Mouse (Mus musculus): ENCODE results near the gene Trak1. TPM values are rescaled to one million over a fixed set of nuclear protein-coding genes. Genes with fewer than 3 reads are reported as not detected.

Gene Trak1
- total RNA-seq, 1 experiment from 2014 or later = 29.2 TPM

DNA sequence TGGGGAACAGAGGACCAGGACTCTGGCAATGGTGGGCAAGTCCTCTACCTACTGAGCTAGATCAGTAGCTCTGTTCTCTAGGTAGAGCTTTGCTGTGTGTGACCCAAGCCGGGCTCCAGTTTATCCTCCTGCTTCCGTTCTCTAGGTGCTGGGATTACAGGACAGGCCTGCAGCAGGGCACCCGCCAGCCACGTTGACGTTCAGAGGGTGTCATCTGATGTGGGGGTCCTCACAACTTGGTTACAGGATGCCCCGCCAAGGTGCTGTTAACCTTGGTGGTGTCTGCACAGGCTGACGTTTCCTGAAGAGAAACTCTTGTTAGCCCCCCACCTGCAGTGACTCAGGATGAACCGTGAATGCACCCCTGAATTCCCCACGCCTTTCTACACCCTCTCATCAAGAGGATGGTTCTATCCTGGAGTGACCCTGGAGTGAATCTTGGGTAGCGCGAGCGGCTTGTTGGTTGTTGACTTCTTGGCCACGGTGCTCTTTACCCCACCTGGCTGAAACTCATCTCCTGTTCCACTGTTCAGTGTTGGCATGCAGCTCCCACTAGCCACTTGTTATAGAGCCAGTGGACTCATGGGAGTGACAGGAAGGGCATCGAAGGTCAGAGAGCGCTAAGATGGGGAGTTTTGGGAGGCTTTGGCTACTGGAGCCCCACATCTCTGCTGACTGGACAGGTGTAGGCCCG, 60.4 kb downstream of the Trak1 start:
- ATAC-seq (replicated peaks; ENCODE audit: insufficient number of reproducible peaks, low FRiP score, low TSS enrichment, poor library complexity, severe bottlenecking) = no peak

DNA sequence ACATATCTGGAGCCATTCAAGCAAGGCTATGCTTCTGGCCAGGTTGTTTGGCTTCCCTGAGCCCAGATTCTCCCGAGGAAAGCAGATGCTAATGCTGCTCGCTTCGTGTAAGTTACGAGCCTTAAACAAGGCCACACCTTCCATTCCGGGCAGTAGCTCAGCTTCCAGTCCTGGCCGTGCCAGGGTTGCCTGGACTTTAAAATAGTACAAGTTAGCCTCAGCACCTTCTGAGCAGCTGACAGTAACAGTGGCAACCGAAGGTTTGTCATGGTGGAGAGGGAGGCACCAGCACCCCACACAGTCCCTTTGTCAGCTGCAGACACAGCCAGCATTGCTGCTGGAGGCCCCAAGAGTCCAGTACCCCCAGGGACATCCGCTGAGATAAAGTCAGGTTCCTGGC, 61.1 kb downstream of the Trak1 start:
- no peak for ATAC-seq (replicated peaks; ENCODE audit: insufficient number of reproducible peaks, low FRiP score, low TSS enrichment, poor library complexity, severe bottlenecking)

DNA sequence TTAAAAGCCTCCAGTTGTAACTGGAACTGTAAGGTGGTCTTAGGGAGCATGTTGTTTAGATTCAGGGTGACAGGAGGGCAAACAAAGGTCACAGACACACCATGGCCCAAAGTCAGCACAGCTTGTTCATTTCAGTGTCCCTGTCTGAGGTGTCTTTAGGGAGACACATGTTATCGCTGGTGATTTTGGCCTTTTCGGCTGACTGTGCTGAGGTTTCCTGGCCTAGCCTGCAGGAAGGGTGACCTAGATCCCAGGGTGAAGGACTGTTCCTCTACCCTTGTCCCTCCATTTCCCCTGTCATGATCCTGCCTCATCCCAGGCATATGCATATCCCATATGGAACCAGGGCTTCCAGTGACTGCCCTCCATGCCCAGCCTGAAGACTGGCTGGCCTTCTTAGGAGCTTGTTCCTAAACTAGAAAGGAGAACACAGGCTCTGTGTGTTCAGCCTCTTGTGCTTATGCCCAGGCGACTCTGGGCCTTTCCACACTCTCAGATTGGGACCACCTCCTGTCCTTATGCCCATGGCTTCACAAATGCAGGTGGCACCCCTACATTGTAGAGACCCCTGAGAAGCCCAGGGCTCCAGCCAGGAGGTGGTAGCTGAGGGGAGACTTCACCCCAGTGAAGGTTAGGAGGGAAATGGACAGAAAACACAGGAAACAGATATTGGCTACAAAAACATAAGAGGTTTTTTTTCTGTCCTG, 62.1 kb downstream of the Trak1 start:
- no peak for ATAC-seq (replicated peaks; ENCODE audit: insufficient number of reproducible peaks, low FRiP score, low TSS enrichment, poor library complexity, severe bottlenecking)

DNA sequence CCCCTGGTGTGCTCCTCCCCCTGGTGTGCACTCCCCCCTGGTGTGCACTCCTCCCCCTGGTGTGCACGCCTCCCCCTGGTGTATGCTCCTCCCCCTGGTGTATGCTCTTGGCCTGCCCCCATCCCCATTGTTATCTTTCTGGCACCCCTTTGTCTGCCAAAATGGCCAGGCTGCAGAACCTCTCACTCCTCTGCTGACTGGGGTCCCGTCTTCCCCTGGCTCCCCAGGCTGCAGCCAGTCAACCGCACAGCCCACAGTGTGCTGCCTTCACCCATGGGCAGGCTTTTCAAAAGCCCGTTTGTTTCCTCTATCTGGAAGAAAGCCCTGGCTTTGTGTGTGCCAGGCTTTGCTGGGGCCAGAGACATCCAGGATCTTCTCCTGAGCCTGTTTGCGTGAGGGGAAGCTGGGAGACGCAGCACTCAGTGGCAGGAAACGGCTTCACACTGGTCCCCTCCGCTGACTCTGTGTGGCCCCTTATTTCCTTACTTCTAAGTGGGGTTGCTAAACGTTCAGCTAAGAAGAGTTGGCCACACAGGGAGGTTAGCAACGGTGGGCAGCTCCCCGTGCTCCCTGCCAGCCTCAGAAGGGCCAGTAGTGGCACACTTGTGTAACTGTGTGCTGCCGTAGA, 63.1 kb downstream of the Trak1 start:
- no peak for ATAC-seq (replicated peaks; ENCODE audit: insufficient number of reproducible peaks, low FRiP score, low TSS enrichment, poor library complexity, severe bottlenecking)

DNA sequence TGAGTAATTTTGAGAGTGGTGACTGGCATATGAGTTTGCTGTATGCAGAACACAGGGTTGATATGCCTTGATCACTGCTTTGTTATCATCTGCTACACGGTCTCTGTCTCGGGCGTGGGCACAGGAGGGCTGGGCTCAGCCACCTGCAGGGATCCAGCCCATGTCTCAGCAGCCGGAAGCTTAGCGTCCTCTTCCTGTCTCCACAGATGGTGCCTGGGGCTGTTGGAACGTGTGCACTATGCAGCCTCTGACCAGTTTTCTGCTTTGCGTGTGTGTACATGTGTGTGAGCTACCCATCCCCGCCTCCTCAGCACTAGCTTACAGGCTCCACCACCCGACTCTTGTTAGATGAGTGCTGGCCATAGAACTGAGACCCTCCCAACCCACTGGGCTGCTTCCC, 63.7 kb downstream of the Trak1 start:
- no peak for ATAC-seq (replicated peaks; ENCODE audit: insufficient number of reproducible peaks, low FRiP score, low TSS enrichment, poor library complexity, severe bottlenecking)

DNA sequence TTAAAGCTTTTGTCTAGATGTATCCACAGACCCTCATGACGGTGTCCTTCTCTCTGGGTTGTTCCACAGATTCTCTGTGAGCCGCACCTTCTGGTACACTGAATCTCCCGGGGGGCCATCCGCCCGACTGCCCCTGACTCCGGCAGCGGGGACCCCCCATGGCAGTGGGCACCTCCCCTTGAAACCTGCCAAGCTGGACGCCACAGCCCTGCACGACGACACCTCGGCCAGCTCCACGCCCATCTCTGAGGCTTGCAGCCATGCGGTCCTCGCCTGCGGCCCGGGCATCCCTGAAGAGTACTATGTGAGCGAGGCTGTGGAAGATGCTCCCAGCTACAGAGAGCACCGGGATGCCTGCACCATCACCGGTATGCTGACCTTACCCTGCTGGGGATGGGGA, 66.6 kb downstream of the Trak1 start:
- ATAC-seq (replicated peaks; ENCODE audit: insufficient number of reproducible peaks, low FRiP score, low TSS enrichment, poor library complexity, severe bottlenecking) = no peak

DNA sequence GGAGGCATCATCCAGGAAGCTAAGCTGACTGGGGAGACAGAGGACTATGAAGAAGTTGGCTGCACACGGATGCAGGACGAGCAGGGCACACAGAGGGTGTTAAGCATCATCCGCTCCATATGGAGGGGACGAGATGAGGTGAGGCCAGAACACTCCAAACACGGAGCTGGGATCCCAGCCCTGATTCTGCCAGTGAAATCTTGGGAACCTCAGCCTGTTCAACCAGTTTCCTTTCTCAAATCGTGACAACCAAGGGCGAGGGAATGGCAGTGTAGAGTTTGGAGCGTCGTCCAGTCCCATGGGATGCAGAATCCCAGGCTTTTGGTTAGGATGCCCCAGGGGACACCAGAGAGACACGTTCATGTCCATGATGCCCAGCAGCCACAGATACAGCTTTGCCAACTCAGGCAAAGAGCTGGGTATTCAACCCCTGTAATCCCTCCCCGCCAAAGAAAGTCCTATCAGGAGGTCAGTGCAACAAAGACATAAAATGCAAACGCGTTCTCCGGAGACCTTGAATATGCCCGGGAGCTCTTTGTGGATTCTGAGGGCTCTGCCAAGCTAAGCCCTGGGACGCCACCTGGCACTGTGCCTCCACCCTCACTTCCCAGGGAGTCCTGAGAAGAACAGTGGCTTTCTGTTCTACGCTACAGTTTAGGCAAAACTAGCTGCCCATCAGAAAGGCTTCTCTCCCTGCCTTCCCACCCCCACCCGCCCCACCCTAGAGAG, 69.0 kb downstream of the Trak1 start:
- ATAC-seq (replicated peaks; ENCODE audit: insufficient number of reproducible peaks, low FRiP score, low TSS enrichment, poor library complexity, severe bottlenecking) = no peak

DNA sequence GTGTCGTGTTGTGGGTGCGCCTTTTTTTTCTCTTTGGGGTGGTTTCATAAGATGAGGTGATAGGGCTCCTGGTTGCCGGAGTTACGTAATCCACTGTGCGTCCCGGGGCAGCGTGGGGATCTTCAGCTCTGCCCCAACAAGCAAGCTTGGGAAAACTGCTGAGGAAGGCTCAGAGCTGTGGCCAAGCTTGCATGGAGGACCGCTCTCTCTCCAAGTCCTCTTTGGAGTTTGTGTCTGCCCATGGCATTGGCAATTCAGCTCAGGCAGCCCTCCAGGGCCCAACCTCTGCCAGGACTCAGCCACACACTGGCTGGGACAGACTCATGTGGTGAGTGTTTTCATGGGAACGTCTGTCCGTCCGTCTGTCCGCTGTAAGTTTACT, 69.6 kb downstream of the Trak1 start:
- no peak for ATAC-seq (replicated peaks; ENCODE audit: insufficient number of reproducible peaks, low FRiP score, low TSS enrichment, poor library complexity, severe bottlenecking)

DNA sequence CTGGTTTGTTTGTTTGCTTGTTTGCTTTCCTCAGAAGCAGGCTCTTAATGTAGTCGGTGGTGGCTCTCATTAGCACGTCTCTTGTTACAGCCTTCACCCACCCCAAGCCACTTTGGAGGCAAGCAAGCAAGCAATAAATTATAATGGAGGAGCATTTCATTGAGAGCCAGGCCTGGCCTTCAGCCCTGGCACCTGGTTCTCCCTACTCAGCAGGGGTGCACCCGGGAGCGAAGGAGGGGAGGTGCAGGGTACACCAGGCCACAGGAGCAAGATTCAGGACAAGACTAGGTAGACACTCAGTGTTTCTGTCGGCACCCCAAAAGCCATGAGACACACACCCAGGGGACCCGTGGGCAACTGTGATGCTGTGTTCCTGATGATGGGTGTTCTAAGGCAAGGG, 72.3 kb downstream of the Trak1 start:
- ATAC-seq (replicated peaks; ENCODE audit: insufficient number of reproducible peaks, low FRiP score, low TSS enrichment, poor library complexity, severe bottlenecking) = no peak

DNA sequence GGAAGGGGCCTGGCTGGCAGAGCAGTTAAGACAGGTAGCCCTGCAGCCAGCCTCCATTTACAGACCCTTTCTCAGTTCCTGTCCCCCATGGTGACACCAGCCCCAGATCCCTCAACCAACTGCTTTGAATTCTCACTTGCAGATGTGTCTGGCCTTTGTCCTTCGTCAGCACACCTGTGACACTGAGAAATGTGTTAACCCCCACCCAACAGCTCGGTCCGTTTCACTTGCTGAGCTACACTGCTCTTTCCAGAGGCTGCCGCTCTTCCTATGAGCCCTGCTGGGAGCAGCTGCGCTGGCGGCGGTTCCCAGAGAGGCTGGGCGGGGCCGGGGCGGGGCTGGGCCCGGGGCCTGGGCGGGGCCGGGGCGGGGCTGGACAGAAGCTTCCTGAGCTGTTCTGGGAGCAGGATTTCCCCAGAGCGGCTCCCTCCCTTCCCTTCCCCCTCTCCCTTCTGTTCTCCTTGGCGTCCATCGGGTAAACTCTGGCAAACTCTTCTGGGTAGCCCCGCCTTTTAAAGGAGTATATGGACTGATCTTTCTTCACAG, 74.1 kb downstream of the Trak1 start:
- ATAC-seq (replicated peaks; ENCODE audit: insufficient number of reproducible peaks, low FRiP score, low TSS enrichment, poor library complexity, severe bottlenecking) = no peak

DNA sequence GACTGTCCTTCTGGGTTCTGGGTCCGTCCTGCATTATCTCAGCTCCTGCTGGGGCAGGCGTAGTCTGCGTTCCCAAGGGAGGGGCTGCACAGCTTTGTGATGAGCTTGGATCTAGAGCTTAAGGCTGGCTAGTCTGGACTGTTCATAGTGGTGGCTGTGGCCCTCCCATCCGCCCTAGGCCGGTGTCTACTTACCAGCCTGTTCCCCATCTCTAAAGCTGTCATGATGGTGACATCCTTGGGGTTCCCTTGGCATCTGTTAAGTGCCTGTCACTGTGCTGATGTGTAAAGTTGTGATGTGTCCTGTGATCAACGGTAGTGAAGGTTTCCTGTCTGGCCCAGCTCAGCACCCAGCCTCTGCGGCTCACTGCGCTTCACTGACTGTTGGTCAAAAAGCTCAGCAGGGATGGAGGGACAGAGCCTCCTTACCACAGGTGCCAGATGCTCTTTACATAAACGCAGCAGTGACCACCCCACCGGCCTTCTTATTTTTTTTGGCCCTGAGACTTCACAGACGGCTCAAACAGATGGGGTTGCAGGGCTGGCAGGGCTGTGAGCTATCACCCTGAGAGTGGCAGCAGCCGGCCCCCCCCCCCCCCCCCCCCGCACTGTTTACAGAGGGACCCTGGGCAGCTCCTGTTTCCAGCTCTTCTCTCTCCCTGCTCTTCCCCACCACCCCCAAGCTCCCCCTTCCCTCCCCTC, 74.8 kb downstream of the Trak1 start:
- ATAC-seq (replicated peaks; ENCODE audit: insufficient number of reproducible peaks, low FRiP score, low TSS enrichment, poor library complexity, severe bottlenecking) = no peak; the same call in 1 of the 2 replicates

DNA sequence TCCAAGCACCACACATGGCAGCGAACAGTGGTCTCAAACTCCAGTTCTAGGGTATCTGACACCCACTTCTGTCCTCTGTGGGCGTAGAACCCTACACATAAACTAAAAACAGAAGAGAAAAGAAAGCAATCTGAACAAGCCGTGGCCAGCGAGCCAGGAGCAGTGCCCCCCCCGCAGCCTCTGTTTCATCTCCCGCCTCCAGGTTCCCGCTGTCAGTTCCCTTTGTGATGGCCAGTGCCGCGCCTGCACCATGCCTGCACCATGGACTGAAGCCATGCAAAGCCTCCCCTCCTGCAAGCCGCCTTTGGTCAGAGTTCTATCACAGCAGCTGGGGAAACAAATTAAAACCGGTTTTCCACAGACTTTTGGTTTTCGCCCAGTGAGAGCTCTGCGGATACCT, 75.8 kb downstream of the Trak1 start:
- no peak for ATAC-seq (replicated peaks; ENCODE audit: insufficient number of reproducible peaks, low FRiP score, low TSS enrichment, poor library complexity, severe bottlenecking)

DNA sequence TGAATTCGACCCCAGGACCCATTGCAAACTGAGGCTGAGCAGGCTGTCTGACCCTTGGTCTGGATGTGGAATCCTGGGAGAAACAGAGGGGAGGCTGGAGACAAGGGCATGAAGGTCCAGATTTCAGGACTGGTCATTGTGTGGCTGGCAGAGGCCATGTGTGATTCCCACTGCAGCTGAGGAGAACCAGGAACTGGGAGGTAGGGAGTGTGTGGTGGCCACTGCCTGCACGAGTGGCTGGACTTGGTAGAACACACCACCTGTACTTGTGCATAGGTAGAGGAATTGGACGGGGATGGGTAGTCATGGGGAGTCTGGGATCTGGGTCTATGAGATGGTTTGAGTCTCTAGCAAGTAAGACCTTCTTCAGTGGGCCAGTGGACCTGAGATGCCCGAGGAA, 76.2 kb downstream of the Trak1 start:
- ATAC-seq (replicated peaks; ENCODE audit: insufficient number of reproducible peaks, low FRiP score, low TSS enrichment, poor library complexity, severe bottlenecking) = no peak

DNA sequence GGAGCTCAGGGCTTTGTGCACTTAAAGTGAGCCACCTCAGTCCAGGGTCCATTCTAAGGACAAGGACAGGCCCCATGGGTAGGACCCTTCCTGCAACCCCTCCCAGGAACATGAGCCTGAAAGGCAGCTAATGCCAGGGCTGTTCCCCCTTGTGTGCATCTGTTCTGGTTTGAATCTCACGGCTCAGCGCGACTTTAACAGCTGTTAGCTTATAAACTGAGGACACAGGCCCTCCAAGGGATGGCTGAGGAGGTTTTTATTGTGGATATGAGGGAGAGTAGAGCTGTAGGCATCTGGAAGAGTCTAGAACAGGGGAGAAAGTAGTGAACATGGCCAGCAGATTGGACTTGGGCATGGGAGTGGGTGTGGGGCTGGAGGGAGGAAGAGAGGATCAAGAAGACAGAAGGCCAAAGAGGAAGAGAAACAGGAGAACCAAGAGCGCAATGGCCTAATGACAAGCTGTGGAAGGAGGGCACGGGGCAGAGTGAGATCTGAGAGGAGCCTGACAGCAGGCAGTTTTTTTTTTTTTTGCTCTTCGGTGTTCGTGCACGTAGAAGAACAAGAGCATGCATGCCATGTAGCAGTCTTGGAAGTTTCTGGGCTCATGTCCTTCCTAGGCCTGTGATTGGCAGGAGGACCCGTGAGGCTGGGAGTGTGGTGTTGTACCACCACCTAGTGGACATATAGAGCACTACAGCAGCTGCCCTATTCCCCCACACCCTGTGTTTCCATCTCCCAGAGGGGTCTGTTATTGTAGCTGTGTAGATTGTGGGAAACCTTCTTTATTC, 77.0 kb downstream of the Trak1 start:
- peak; percentile 68 for ATAC-seq (replicated peaks; ENCODE audit: insufficient number of reproducible peaks, low FRiP score, low TSS enrichment, poor library complexity, severe bottlenecking)

DNA sequence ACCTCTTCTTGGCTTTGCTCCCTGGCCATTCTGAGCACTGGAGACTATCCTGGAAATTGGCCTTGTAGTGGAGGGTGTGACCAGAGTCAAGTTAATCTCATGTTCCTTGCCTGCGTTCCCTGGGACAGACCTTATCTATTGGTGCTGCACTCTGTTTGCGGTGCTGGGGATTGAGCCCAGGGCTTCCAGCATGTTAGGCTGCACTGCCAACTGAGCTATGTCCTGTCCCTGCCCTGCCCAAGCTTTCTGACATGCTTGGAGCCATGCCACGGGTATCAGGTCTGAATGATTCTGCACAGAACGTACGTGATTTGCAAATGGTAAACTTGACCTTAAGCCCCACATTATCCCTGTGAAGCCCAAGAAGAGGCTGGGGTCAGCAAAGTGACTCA, 77.6 kb downstream of the Trak1 start:
- ATAC-seq (replicated peaks; ENCODE audit: insufficient number of reproducible peaks, low FRiP score, low TSS enrichment, poor library complexity, severe bottlenecking) = no peak

DNA sequence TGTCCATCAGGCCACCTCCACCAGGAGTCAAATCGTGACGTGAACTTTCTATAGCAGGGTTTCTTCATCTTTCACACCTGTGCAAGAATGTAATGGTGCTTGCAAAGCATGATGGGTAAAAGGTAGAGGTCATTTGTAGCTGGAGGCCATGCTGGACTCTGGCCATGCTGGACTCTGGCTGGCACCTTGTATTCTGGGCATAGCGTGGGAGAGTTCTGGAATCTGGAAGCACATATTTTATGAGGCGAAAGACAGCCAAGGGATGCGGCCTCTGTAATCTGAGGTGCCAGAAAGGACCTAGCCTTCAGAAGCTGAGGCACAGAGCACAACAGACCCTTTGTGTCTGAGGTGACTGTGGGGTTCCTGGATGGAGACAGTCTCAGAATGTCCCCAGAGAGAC, 78.8 kb downstream of the Trak1 start:
- no peak for ATAC-seq (replicated peaks; ENCODE audit: insufficient number of reproducible peaks, low FRiP score, low TSS enrichment, poor library complexity, severe bottlenecking)

DNA sequence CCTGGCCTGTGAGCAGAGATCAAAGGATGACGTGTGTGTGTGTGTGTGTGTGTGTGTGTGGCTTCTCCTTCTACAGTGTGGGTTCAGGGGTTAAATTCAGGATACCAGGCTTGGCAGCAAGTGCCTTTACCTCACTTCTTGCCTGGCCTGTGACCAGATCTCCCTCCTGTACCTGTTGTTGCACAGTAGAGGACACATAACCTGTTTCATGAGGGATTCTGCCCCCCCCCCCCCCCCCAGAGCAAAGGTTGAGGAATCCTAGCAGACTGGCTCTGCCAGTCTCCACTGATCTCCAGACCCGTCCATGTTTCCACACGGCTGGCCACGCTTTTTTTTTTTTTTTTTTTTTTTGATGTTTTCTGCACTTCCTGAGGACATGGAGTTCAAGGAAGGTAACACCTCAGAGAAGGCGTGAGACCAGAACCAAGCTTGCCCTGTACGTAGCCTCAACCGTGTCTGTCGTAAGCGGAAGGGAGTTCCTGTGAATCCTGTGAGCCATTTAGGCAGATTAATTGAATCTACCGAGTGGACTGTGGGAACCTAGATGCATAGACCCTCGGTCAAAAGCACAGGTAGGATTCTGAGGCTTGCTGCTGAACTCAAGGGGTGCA, 83.1 kb downstream of the Trak1 start:
- ATAC-seq (replicated peaks; ENCODE audit: insufficient number of reproducible peaks, low FRiP score, low TSS enrichment, poor library complexity, severe bottlenecking) = no peak

All from monocyte, adult 5-6 weeks (primary cell).